Mouse (Mus musculus) intestine, embryonic 14.5 days (tissue): ENCODE measurements around the gene Smarcd1. TPM values are rescaled to one million over a fixed set of nuclear protein-coding genes. Genes with fewer than 3 reads are reported as not detected.

ENCODE experiments used
- ATAC-seq: fragments of 200-750 bp; cut with Nextera tagmentation; replicated peaks from 2 replicates; pipeline ENCODE4 v1.8.0; 2017; ENCODE audit warnings: low read depth, moderate number of reproducible peaks, moderate TSS enrichment, moderate library complexity; ENCODE audit not compliant: low FRiP score, low TSS enrichment
- DNase-seq: peaks from one replicate; pipeline ENCODE4 v3.0.0-alpha.2; 2018; ENCODE audit warnings: low spot score
- H3K27ac ChIP-seq: fragments of 300-500 bp; sonication (generic); 2 replicates; pipeline ENCODE4 v1.5.1; 2014; ENCODE audit warnings: low read depth, mild to moderate bottlenecking, control low read depth
- H3K27me3 ChIP-seq: fragments of 300-500 bp; sonication (generic); replicated peaks from 2 replicates; pipeline ENCODE4 v1.6.1; 2014; ENCODE audit warnings: low read length, control low read depth; ENCODE audit not compliant: control insufficient read depth, insufficient read depth
- H3K36me3 ChIP-seq: fragments of 300-500 bp; sonication (generic); 2 replicates; pipeline ENCODE4 v1.6.1; 2014; ENCODE audit warnings: low read length, control low read depth; ENCODE audit not compliant: control insufficient read depth, insufficient read depth
- H3K4me1 ChIP-seq: fragments of 300-500 bp; sonication (generic); replicated peaks from 2 replicates; pipeline ENCODE4 v1.6.1; 2014; ENCODE audit warnings: low read length, control low read depth, mixed read lengths; ENCODE audit not compliant: control insufficient read depth, insufficient read depth
- H3K4me2 ChIP-seq: fragments of 300-500 bp; sonication (generic); 2 replicates; pipeline ENCODE4 v1.6.1; 2014; ENCODE audit warnings: low read length
- H3K4me3 ChIP-seq: fragments of 300-500 bp; sonication (generic); 2 replicates; pipeline ENCODE4 v1.5.1; 2014; ENCODE audit warnings: low read depth, low read length, control low read depth, mixed read lengths
- H3K9ac ChIP-seq: fragments of 300-500 bp; sonication (generic); 2 replicates; pipeline ENCODE4 v1.6.1; 2014; ENCODE audit warnings: mild to moderate bottlenecking, low read length
- H3K9me3 ChIP-seq: fragments of 300-500 bp; sonication (generic); 2 replicates; pipeline ENCODE4 v1.6.1; 2016; ENCODE audit warnings: low read length, control low read depth; ENCODE audit not compliant: control insufficient read depth
- WGBS: fragments of 180-500 bp; shearing (Covaris S2); extraction: QIAGEN DNeasy Blood & Tissue Kit; methylation state at CpG from one replicate; pipeline ENCODE4 v1.1.7; 2014; 5-methylcytosine and 5-hydroxymethylcytosine counted together
- polyA plus RNA-seq: library from polyadenylated mRNA; unstranded; fragments of >200 nt; fragmentation: Nextera tagmentation; extraction: Ambion mirVana; gene quantifications from 2 replicates; pipeline ENCODE4 v1.2.1, GENCODE M21; 2014

Gene Smarcd1
- polyA plus RNA-seq, 1 experiment from 2014 or later: 42.3 TPM

- Histone ChIP-seq H3K4me1 (no peaks in the 10 kb centered on the region), H3K4me3 (no peak overlapping the region)
- no peak for ATAC-seq
Measured at GRCm38 (mm10) chr15:99715361-99715865, 13.5 kb downstream of the Smarcd1 start.

GRCm38 (mm10) chr15:99715982-99716746 lies 14.2 kb downstream of the Smarcd1 start:
- H3K9ac ChIP-seq: no peak overlapping the region
- no peak overlapping the region for H3K4me3 ChIP-seq
- no peak for ATAC-seq
- no peak overlapping the region for H3K4me2 ChIP-seq
- H3K4me1 ChIP-seq: no peaks in the 10 kb centered on the region
- peaks cover 39% of the 10 kb centered on the region for H3K36me3 ChIP-seq
- no peaks in the 10 kb centered on the region for H3K9me3 ChIP-seq
- no peak for DNase-seq
- 69% methylated on average over 11 of the region's 11 CpGs for WGBS
- no peak overlapping the region for H3K27ac ChIP-seq
- H3K27me3 ChIP-seq: no peaks in the 10 kb centered on the region

More at GRCm38 (mm10) chr15:99715361-99715865, 13.5 kb downstream of the Smarcd1 start:
- no peak overlapping the region for H3K9ac ChIP-seq
- H3K27me3 ChIP-seq: no peaks in the 10 kb centered on the region
- H3K27ac ChIP-seq: no peak overlapping the region
- H3K4me2 ChIP-seq: no peak overlapping the region
- WGBS: 82% methylated on average over 13 of the region's 13 CpGs
- DNase-seq: no peak
- no peaks in the 10 kb centered on the region for H3K9me3 ChIP-seq
- peaks cover 47% of the 10 kb centered on the region for H3K36me3 ChIP-seq

- Histone ChIP-seq H3K4me1 (no peaks in the 10 kb centered on the region), H3K27me3 (no peaks in the 10 kb centered on the region), H3K4me2 (no peak overlapping the region), H3K9me3 (no peaks in the 10 kb centered on the region), H3K9ac (no peak overlapping the region), H3K27ac (no peak overlapping the region), H3K4me3 (no peak overlapping the region), H3K36me3 (peaks cover 33% of the 10 kb centered on the region)
- WGBS: 88% methylated on average over 12 of the region's 12 CpGs
- DNase-seq (no peak), ATAC-seq (no peak)
Measured at GRCm38 (mm10) chr15:99716814-99717213, 14.9 kb downstream of the Smarcd1 start.

GRCm38 (mm10) chr15:99717386-99718334 lies 15.7 kb downstream of the Smarcd1 start, which contains the start of gene Gpd1:
Gene Gpd1, plus strand, starts transcription at chr15:99717515.
- no peaks in the 10 kb centered on the region for H3K9me3 ChIP-seq
- no peak for DNase-seq

GRCm38 (mm10) chr15:99718461-99719021 lies 16.6 kb downstream of the Smarcd1 start:
- no peaks in the 10 kb centered on the region for H3K9me3 ChIP-seq
- no peak overlapping the region for H3K27ac ChIP-seq
- ATAC-seq (no peak), DNase-seq (no peak)
- peaks cover 16% of the 10 kb centered on the region for H3K36me3 ChIP-seq
- 88% methylated on average over 9 of the region's 9 CpGs for WGBS
- H3K27me3 ChIP-seq: no peaks in the 10 kb centered on the region
- no peak overlapping the region for H3K9ac ChIP-seq
- no peak overlapping the region for H3K4me3 ChIP-seq
- H3K4me2 ChIP-seq: no peak overlapping the region
- peaks cover 2% of the 10 kb centered on the region for H3K4me1 ChIP-seq

More at GRCm38 (mm10) chr15:99717386-99718334, 15.7 kb downstream of the Smarcd1 start, which contains the start of gene Gpd1:
- 66% methylated on average over 26 of the region's 26 CpGs for WGBS
- Histone ChIP-seq H3K4me1 (no peaks in the 10 kb centered on the region), H3K36me3 (peaks cover 24% of the 10 kb centered on the region), H3K27ac (no peak within 1 kb of the TSS), H3K4me2 (no peak within 1 kb of the TSS), H3K27me3 (no peaks in the 10 kb centered on the region), H3K9ac (no peak within 1 kb of the TSS), H3K4me3 (no peak within 1 kb of the TSS)
- ATAC-seq: no peak

- Histone ChIP-seq H3K9ac (no peak overlapping the region), H3K27ac (no peak overlapping the region), H3K4me2 (no peak overlapping the region), H3K9me3 (no peaks in the 10 kb centered on the region), H3K36me3 (peaks cover 7% of the 10 kb centered on the region; the same call in 1 of the 2 replicates), H3K4me3 (no peak overlapping the region), H3K27me3 (no peaks in the 10 kb centered on the region), H3K4me1 (peaks cover 11% of the 10 kb centered on the region)
- no peak for DNase-seq
- no peak for ATAC-seq
- WGBS: 71% methylated on average over 8 of the region's 8 CpGs
Measured at GRCm38 (mm10) chr15:99719865-99720264, 17.9 kb downstream of the Smarcd1 start.

GRCm38 (mm10) chr15:99721921-99722743 lies 20.2 kb downstream of the Smarcd1 start:
- Histone ChIP-seq H3K27ac (no peak overlapping the region), H3K4me1 (peaks cover 14% of the 10 kb centered on the region), H3K9ac (no peak overlapping the region), H3K27me3 (no peaks in the 10 kb centered on the region), H3K36me3 (no peaks in the 10 kb centered on the region), H3K4me2 (no peak overlapping the region), H3K4me3 (no peak overlapping the region), H3K9me3 (no peaks in the 10 kb centered on the region)
- no peak for ATAC-seq
- WGBS: 78% methylated on average over 25 of the region's 25 CpGs
- DNase-seq: no peak
